Comparison of ENCODE assay signal across 27 mouse cellular contexts in genomic region chr5:91792732-91793131, GRCm38 (mm10).
A peak's percentile ranks its signal among the peaks of the same experiment; 100 is the strongest.
DNase-seq lines count a peak whose midpoint lies in the region; ATAC-seq lines count a peak whose summit lies in the region.
"Had no signal": no experiment of that assay in that cellular context is flagged by ENCODE, and none has a peak within 500 bp of the region (broad histone marks: within the 10 kb centered on the region; RNA-seq: fewer than 3 reads in every experiment).

No protein-coding gene starts in this region.

- H3K4me3 ChIP-seq in kidney, embryonic 14.5 days (ENCODE audit: low read length), result no peak overlapping the region
- H3K4me3 ChIP-seq: embryonic facial prominence, embryonic 12.5 days; embryonic facial prominence, embryonic 15.5 days; forebrain, embryonic 13.5 days; heart, adult 2 months; heart, embryonic 10.5 days; heart, embryonic 13.5 days had no signal

- no peaks in the 10 kb centered on the region for H3K27me3 ChIP-seq in kidney, embryonic 14.5 days (ENCODE audit: control insufficient read depth, insufficient read depth, low read length)
- H3K27me3 ChIP-seq: embryonic facial prominence, embryonic 12.5 days; embryonic facial prominence, embryonic 15.5 days; forebrain, embryonic 13.5 days; heart, embryonic 13.5 days had no signal

- no peaks in the 10 kb centered on the region for H3K9me3 ChIP-seq in kidney, embryonic 14.5 days (ENCODE audit: control insufficient read depth, low read length)
- H3K9me3 ChIP-seq: embryonic facial prominence, embryonic 12.5 days; embryonic facial prominence, embryonic 15.5 days; forebrain, embryonic 13.5 days; heart, embryonic 10.5 days; heart, embryonic 13.5 days had no signal

- H3K4me1 ChIP-seq in kidney, embryonic 14.5 days (ENCODE audit: control insufficient read depth, insufficient read depth, low read length), result no peaks in the 10 kb centered on the region
- H3K4me1 ChIP-seq: embryonic facial prominence, embryonic 12.5 days; embryonic facial prominence, embryonic 15.5 days; forebrain, embryonic 13.5 days; heart, embryonic 10.5 days; heart, embryonic 13.5 days had no signal

- H3K4me2 ChIP-seq in kidney, embryonic 14.5 days (replicated peaks; ENCODE audit: low read depth, low read length), result no peak overlapping the region
- H3K4me2 ChIP-seq: embryonic facial prominence, embryonic 12.5 days; embryonic facial prominence, embryonic 15.5 days; forebrain, embryonic 13.5 days; heart, embryonic 13.5 days; hindbrain, embryonic 14.5 days had no signal

- WGBS in kidney, embryonic 14.5 days, result 34% methylated on average over 6 of the region's 6 CpGs

- no peak overlapping the region for H3K9ac ChIP-seq in kidney, embryonic 14.5 days (ENCODE audit: low read depth, low read length)
- H3K9ac ChIP-seq: embryonic facial prominence, embryonic 12.5 days; embryonic facial prominence, embryonic 15.5 days; forebrain, embryonic 13.5 days; heart, embryonic 13.5 days; hindbrain, embryonic 14.5 days had no signal

- ATAC-seq in kidney, embryonic 14.5 days (ENCODE audit: low FRiP score, low TSS enrichment), result peak; percentile 60; the same call in 1 of the 2 replicates
- ATAC-seq: CD4-positive, CD25-positive, alpha-beta regulatory T cell, adult 4 months; forebrain, embryonic 13.5 days; forebrain, embryonic 16.5 days; hindbrain, postnatal 0 days; inflammation-experienced regulatory T-cells, adult 6 months had no signal

- H3K36me3 ChIP-seq in kidney, embryonic 14.5 days (ENCODE audit: control insufficient read depth, insufficient read depth, low read length), result no peaks in the 10 kb centered on the region
- H3K36me3 ChIP-seq: embryonic facial prominence, embryonic 12.5 days; embryonic facial prominence, embryonic 15.5 days; heart, embryonic 10.5 days; heart, embryonic 13.5 days had no signal

- H3K27ac ChIP-seq in kidney, embryonic 14.5 days (ENCODE audit: low read depth, low read length), result no peak overlapping the region
- H3K27ac ChIP-seq: embryonic facial prominence, embryonic 12.5 days; embryonic facial prominence, embryonic 15.5 days; forebrain, embryonic 13.5 days; heart, adult 2 months; heart, embryonic 10.5 days; heart, embryonic 13.5 days; hindbrain, embryonic 14.5 days; hindbrain, postnatal 0 days had no signal

- no peak for DNase-seq in kidney, postnatal 25 days
- peak; percentile 59 for DNase-seq in embryo, embryonic 10.5 days (ENCODE audit: low spot score)
- peak; percentile 28 for DNase-seq in embryo, embryonic 11 days
- DNase-seq in urinary bladder, postnatal 4 days (ENCODE audit: low spot score in 2 of 2), result no peak
- no peak for DNase-seq in right cerebral cortex, postnatal 14 days
- DNase-seq: adrenal gland, adult 2 months; adrenal gland, postnatal 14 days; cerebellum, adult 11 months; cerebellum, adult 2 months; cerebellum, adult 9-11 months; cerebellum, postnatal 25 days; gastrocnemius, postnatal 10 days; gastrocnemius, postnatal 36 days; heart, adult 2 months; heart, postnatal 14 days; heart, postnatal 4 days had no signal

Comparison
In these comparisons a context has a peak if more than half of its experiments do, and no peak if none do; other contexts are left out.
1. DNase-seq: peak in embryo, embryonic 10.5 days (single experiment) and embryo, embryonic 11 days (single experiment); none in kidney, postnatal 25 days (0 of 2), urinary bladder, postnatal 4 days (0 of 2) and right cerebral cortex, postnatal 14 days (single experiment).